Mouse (Mus musculus): ENCODE results near the gene Vegfd.
A peak's percentile ranks its signal among the peaks of the same experiment; 100 is the strongest.

The Vegfd gene

GRCm38 (mm10) chrX:164420518-164420917, 47.3 kb downstream of the Vegfd start:
- DNase-seq: no peak

- no peak for DNase-seq
Measured at GRCm38 (mm10) chrX:164424821-164425220, 51.6 kb downstream of the Vegfd start.

GRCm38 (mm10) chrX:164427295-164427694, 54.1 kb downstream of the Vegfd start:
- no peak for DNase-seq

GRCm38 (mm10) chrX:164428224-164428623, 55.0 kb downstream of the Vegfd start:
- no peak for DNase-seq

GRCm38 (mm10) chrX:164430621-164431020, 57.4 kb downstream of the Vegfd start:
- DNase-seq: no peak

- no peak for DNase-seq
Measured at GRCm38 (mm10) chrX:164431133-164431532, 58.0 kb downstream of the Vegfd start.

GRCm38 (mm10) chrX:164431541-164431940, 58.4 kb downstream of the Vegfd start:
- no peak for DNase-seq

- DNase-seq: no peak
Measured at GRCm38 (mm10) chrX:164432682-164433081, 59.5 kb downstream of the Vegfd start.

- DNase-seq: no peak
Measured at GRCm38 (mm10) chrX:164436709-164437108, 63.5 kb downstream of the Vegfd start, which contains the start of gene Asb11. Gene Asb11 (plus strand): TSS chrX:164436994.

GRCm38 (mm10) chrX:164439462-164439861, 66.3 kb downstream of the Vegfd start:
- no peak for DNase-seq

- DNase-seq: peak; percentile 84
Measured at GRCm38 (mm10) chrX:164440140-164440539, 67.0 kb downstream of the Vegfd start.

GRCm38 (mm10) chrX:164440703-164441102, 67.5 kb downstream of the Vegfd start:
- no peak for DNase-seq

- no peak for DNase-seq
Measured at GRCm38 (mm10) chrX:164441306-164441705, 68.1 kb downstream of the Vegfd start.

- no peak for DNase-seq
Measured at GRCm38 (mm10) chrX:164445601-164446000, 72.4 kb downstream of the Vegfd start.

- DNase-seq: no peak
Measured at GRCm38 (mm10) chrX:164446106-164446551, 73.0 kb downstream of the Vegfd start.

GRCm38 (mm10) chrX:164446835-164447681, 73.9 kb downstream of the Vegfd start:
- no peak for DNase-seq

- no peak for DNase-seq
Measured at GRCm38 (mm10) chrX:164447682-164448071, 74.5 kb downstream of the Vegfd start.

GRCm38 (mm10) chrX:164449201-164449600, 76.0 kb downstream of the Vegfd start:
- DNase-seq: no peak

All from kidney, adult 18-20 months (tissue).